ENCODE assay signal across 22 mouse cellular contexts in the genomic region with DNA sequence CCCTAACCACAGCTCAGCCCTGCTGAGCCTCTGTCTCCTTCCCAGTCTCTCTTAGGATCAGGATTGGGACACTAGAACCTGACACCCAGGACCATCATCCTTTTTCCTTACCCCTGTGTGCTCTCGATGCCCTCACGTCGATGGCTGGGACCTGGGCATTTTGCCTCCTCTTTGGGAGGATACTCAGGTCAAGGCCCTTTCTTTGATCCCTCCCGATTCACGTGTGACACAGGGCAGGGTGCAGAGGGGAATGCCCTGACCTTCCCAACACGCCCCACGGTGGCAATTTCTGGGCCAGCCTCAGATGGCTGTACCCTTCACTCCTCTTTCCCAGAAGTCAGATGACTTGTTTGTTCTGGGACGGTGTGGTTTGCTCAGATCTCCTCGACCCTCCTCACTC. TPM values are rescaled to one million over a fixed set of nuclear protein-coding genes. Genes with fewer than 3 reads are reported as not detected.
"Had no signal": no experiment of that assay in that cellular context is flagged by ENCODE, and none has a peak within 500 bp of the region (broad histone marks: within the 10 kb centered on the region; RNA-seq: fewer than 3 reads in every experiment).

No protein-coding gene starts in this region.

- H3K9me3 ChIP-seq: heart, embryonic 10.5 days; heart, embryonic 12.5 days; hindbrain, embryonic 10.5 days; hindbrain, embryonic 12.5 days; intestine, embryonic 15.5 days; limb, embryonic 13.5 days; limb, embryonic 15.5 days; liver, embryonic 13.5 days; liver, embryonic 15.5 days had no signal

- H3K27ac ChIP-seq: hindbrain, embryonic 10.5 days; hindbrain, embryonic 12.5 days; hindbrain, embryonic 14.5 days; intestine, embryonic 15.5 days; limb, embryonic 13.5 days; limb, embryonic 15.5 days; liver, embryonic 13.5 days; liver, embryonic 15.5 days had no signal

- H3K4me3 ChIP-seq: heart, embryonic 10.5 days; heart, embryonic 12.5 days; hindbrain, embryonic 10.5 days; hindbrain, embryonic 12.5 days; intestine, embryonic 15.5 days; limb, embryonic 13.5 days; limb, embryonic 15.5 days; liver, embryonic 13.5 days; liver, embryonic 15.5 days had no signal

- H3K9ac ChIP-seq: heart, embryonic 12.5 days; hindbrain, embryonic 12.5 days; hindbrain, embryonic 14.5 days; intestine, embryonic 15.5 days; limb, embryonic 13.5 days; limb, embryonic 15.5 days; liver, embryonic 13.5 days; liver, embryonic 15.5 days had no signal

- DNase-seq: gastrocnemius, postnatal 14 days; heart, adult 18-20 months; heart, postnatal 10 days; heart, postnatal 4 days; kidney, adult 18-20 months; kidney, postnatal 14 days; kidney, postnatal 36 days; layer of hippocampus, adult 9-11 months; layer of hippocampus, postnatal 36 days; left cerebral cortex, postnatal 4 days; liver, embryonic 13.5 days had no signal

- H3K4me1 ChIP-seq: limb, embryonic 13.5 days; limb, embryonic 15.5 days; liver, embryonic 15.5 days had no signal

- ATAC-seq: inflammation-experienced regulatory T-cells, adult 6 months had no signal

- H3K4me2 ChIP-seq: heart, embryonic 12.5 days; hindbrain, embryonic 12.5 days; hindbrain, embryonic 14.5 days; intestine, embryonic 15.5 days; limb, embryonic 13.5 days; limb, embryonic 15.5 days; liver, embryonic 13.5 days; liver, embryonic 15.5 days had no signal

- H3K27me3 ChIP-seq: heart, embryonic 12.5 days; hindbrain, embryonic 12.5 days; intestine, embryonic 15.5 days; limb, embryonic 13.5 days; limb, embryonic 15.5 days; liver, embryonic 13.5 days; liver, embryonic 15.5 days had no signal

RNA-seq across cellular contexts. Expression of a gene that starts 42.8 kb away (rescaled TPM):
- total RNA-seq: granulocyte monocyte progenitor cell, adult 5-6 weeks had no signal
- polyA plus RNA-seq: inflammation-experienced regulatory T-cells, adult 6 months; liver, embryonic 15.5 days had no signal
